Mouse (Mus musculus): Measurements from ENCODE around the gene Grik5. TPM values are rescaled to one million over a fixed set of nuclear protein-coding genes. Genes with fewer than 3 reads are reported as not detected.

The Grik5 gene
- polyA plus RNA-seq, 1 experiment from 2014 or later: 3.4 TPM

- WGBS: 70% methylated on average over 5 of the region's 5 CpGs
- no peaks in the 10 kb centered on the region for H3K27me3 ChIP-seq (ENCODE audit: insufficient read depth, low read length)
- no peak overlapping the region for H3K4me2 ChIP-seq (ENCODE audit: low read length)
- H3K9me3 ChIP-seq (replicated peaks; ENCODE audit: low read length): no peaks in the 10 kb centered on the region
- H3K4me1 ChIP-seq (replicated peaks; ENCODE audit: insufficient read depth, low read length): no peaks in the 10 kb centered on the region
- no peak overlapping the region for H3K4me3 ChIP-seq (replicated peaks; ENCODE audit: low read depth, low read length)
- H3K9ac ChIP-seq (ENCODE audit: low read depth, low read length): no peak overlapping the region
- no peak for TF ChIP-seq CTCF (IDR thresholded peaks at IDR 0.05; ENCODE audit: low read depth)
- peaks cover 47% of the 10 kb centered on the region for H3K36me3 ChIP-seq (ENCODE audit: insufficient read depth, low read length)
- H3K27ac ChIP-seq: no peak overlapping the region
- DNase-seq (ENCODE audit: low spot score) (no peak), ATAC-seq (replicated peaks; ENCODE audit: low FRiP score, low read depth) (no peak)
Observed at GRCm38 (mm10) chr7:25084621-25085020, 12.5 kb upstream of the Grik5 start.

- 81% methylated on average over 4 of the region's 4 CpGs for WGBS
- DNase-seq (ENCODE audit: low spot score) (peak; percentile 68), ATAC-seq (replicated peaks; ENCODE audit: low FRiP score, low read depth) (no peak)
- no peak overlapping the region for H3K9ac ChIP-seq (ENCODE audit: low read depth, low read length)
- H3K4me3 ChIP-seq (replicated peaks; ENCODE audit: low read depth, low read length): no peak overlapping the region
- no peak overlapping the region for H3K27ac ChIP-seq
- H3K4me2 ChIP-seq (ENCODE audit: low read length): no peak overlapping the region
- no peaks in the 10 kb centered on the region for H3K9me3 ChIP-seq (replicated peaks; ENCODE audit: low read length)
- peaks cover 16% of the 10 kb centered on the region for H3K4me1 ChIP-seq (replicated peaks; ENCODE audit: insufficient read depth, low read length)
- peak; percentile 71 for TF ChIP-seq CTCF (IDR thresholded peaks at IDR 0.05; ENCODE audit: low read depth)
- H3K36me3 ChIP-seq (ENCODE audit: insufficient read depth, low read length): peaks cover 47% of the 10 kb centered on the region
- no peaks in the 10 kb centered on the region for H3K27me3 ChIP-seq (ENCODE audit: insufficient read depth, low read length)
Observed at GRCm38 (mm10) chr7:25082510-25082909, 10.4 kb upstream of the Grik5 start.

GRCm38 (mm10) chr7:25080431-25080830 lies 8.3 kb upstream of the Grik5 start:
- H3K4me3 ChIP-seq (replicated peaks; ENCODE audit: low read depth, low read length): no peak overlapping the region
- peaks cover 21% of the 10 kb centered on the region for H3K4me1 ChIP-seq (replicated peaks; ENCODE audit: insufficient read depth, low read length)
- H3K9me3 ChIP-seq (replicated peaks; ENCODE audit: low read length): no peaks in the 10 kb centered on the region
- no peak overlapping the region for H3K27ac ChIP-seq
- ATAC-seq (replicated peaks; ENCODE audit: low FRiP score, low read depth) (no peak), DNase-seq (ENCODE audit: low spot score) (no peak)
- no peaks in the 10 kb centered on the region for H3K27me3 ChIP-seq (ENCODE audit: insufficient read depth, low read length)
- 93% methylated on average over 13 of the region's 13 CpGs for WGBS
- H3K9ac ChIP-seq (ENCODE audit: low read depth, low read length): no peak overlapping the region
- H3K4me2 ChIP-seq (ENCODE audit: low read length): no peak overlapping the region
- TF ChIP-seq CTCF (IDR thresholded peaks at IDR 0.05; ENCODE audit: low read depth): no peak
- peaks cover 47% of the 10 kb centered on the region for H3K36me3 ChIP-seq (ENCODE audit: insufficient read depth, low read length)

GRCm38 (mm10) chr7:25079496-25080026 lies 7.4 kb upstream of the Grik5 start:
- DNase-seq (ENCODE audit: low spot score) (no peak), ATAC-seq (replicated peaks; ENCODE audit: low FRiP score, low read depth) (no peak)
- Histone ChIP-seq H3K9ac (ENCODE audit: low read depth, low read length) (no peak overlapping the region), H3K36me3 (ENCODE audit: insufficient read depth, low read length) (peaks cover 44% of the 10 kb centered on the region), H3K27me3 (ENCODE audit: insufficient read depth, low read length) (no peaks in the 10 kb centered on the region), H3K27ac (no peak overlapping the region), H3K9me3 (replicated peaks; ENCODE audit: low read length) (no peaks in the 10 kb centered on the region), H3K4me1 (replicated peaks; ENCODE audit: insufficient read depth, low read length) (peaks cover 21% of the 10 kb centered on the region), H3K4me2 (ENCODE audit: low read length) (no peak overlapping the region), H3K4me3 (replicated peaks; ENCODE audit: low read depth, low read length) (no peak overlapping the region)
- no peak for TF ChIP-seq CTCF (IDR thresholded peaks at IDR 0.05; ENCODE audit: low read depth)
- 78% methylated on average over 12 of the region's 12 CpGs for WGBS

- Histone ChIP-seq H3K4me2 (ENCODE audit: low read length) (peak overlapping the region; percentile 73), H3K9ac (ENCODE audit: low read depth, low read length) (peak overlapping the region; percentile 96), H3K27ac (peak overlapping the region; percentile 93), H3K36me3 (ENCODE audit: insufficient read depth, low read length) (peaks cover 25% of the 10 kb centered on the region), H3K9me3 (replicated peaks; ENCODE audit: low read length) (no peaks in the 10 kb centered on the region), H3K4me1 (replicated peaks; ENCODE audit: insufficient read depth, low read length) (peaks cover 25% of the 10 kb centered on the region), H3K27me3 (ENCODE audit: insufficient read depth, low read length) (no peaks in the 10 kb centered on the region), H3K4me3 (replicated peaks; ENCODE audit: low read depth, low read length) (peak overlapping the region; percentile 91)
- DNase-seq (ENCODE audit: low spot score) (no peak), ATAC-seq (replicated peaks; ENCODE audit: low FRiP score, low read depth) (peak; percentile 41; the same call in 1 of the 2 replicates)
- under 1% methylated on average over 33 of the region's 33 CpGs for WGBS
- TF ChIP-seq CTCF (IDR thresholded peaks at IDR 0.05; ENCODE audit: low read depth): no peak
Observed at GRCm38 (mm10) chr7:25077414-25077755, 5.2 kb upstream of the Grik5 start.

- Histone ChIP-seq H3K4me2 (ENCODE audit: low read length) (peak overlapping the region; percentile 73), H3K27me3 (ENCODE audit: insufficient read depth, low read length) (no peaks in the 10 kb centered on the region), H3K9ac (ENCODE audit: low read depth, low read length) (peak overlapping the region; percentile 96), H3K4me1 (replicated peaks; ENCODE audit: insufficient read depth, low read length) (peaks cover 27% of the 10 kb centered on the region), H3K27ac (peak overlapping the region; percentile 94), H3K9me3 (replicated peaks; ENCODE audit: low read length) (no peaks in the 10 kb centered on the region), H3K36me3 (ENCODE audit: insufficient read depth, low read length) (peaks cover 22% of the 10 kb centered on the region), H3K4me3 (replicated peaks; ENCODE audit: low read depth, low read length) (peak overlapping the region; percentile 91)
- ATAC-seq (replicated peaks; ENCODE audit: low FRiP score, low read depth): peak; percentile 98
- peak; percentile 100 for DNase-seq (ENCODE audit: low spot score)
- no peak for TF ChIP-seq CTCF (IDR thresholded peaks at IDR 0.05; ENCODE audit: low read depth)
- under 1% methylated on average over 56 of the region's 56 CpGs for WGBS
Observed at GRCm38 (mm10) chr7:25076663-25077413, 4.7 kb upstream of the Grik5 start.
